Mouse (Mus musculus) T-helper 17 cell (primary cell): ENCODE data around the gene Klhl1.
"Not testable (repeated sequence)": the region's sequence is repeated elsewhere in the genome, so short reads cannot be mapped to it uniquely, and the experiment has no call there.

Experiments used
- in situ Hi-C, 2 experiments: fragments of 300-600 bp; cut with MboI, MseI; formaldehyde crosslinking; loops; 1 replicate in 1 of 2; 2 replicates in 1 of 2; pipeline ENCODE4 v1.15.1; 2025; ENCODE audit warnings: high pct_unique_total_duplicates in 2 of 2

Klhl1 gene

DNA sequence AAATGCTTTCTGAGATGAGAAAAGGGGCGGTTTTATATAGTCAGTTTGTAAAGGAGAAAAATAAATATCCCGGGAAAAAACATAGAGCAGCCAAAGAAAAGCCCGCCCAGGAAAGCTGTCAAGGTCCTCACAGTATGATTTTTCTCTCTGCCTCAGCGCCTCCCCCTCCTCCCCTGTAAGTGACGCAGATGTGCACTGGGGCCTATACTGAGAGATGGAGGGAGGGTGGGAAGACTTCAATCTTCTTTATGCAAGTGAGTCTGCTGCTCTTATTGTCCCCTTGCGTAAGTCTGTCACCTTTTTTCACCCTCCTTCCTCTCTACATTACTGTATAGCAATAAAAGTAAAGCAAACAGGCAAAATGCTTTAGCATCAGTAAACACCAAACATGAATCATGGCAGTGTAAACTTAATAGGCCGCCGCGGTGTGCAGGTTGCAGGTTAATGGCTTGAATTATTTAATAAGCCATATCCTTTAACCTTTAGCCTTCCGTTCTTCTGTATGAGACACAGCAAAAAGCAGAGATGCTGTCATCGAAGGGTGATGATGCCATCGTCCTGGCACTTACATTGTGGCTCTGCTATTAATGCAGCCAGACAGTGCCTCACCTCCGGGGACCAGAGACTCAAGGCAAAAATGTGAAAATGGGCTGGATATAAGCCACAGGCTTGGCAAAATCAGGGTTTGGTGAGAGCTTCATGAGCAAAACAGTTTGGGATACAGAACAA lies at the start of gene Klhl1:
Klhl1 (minus strand) TSS at position 149 of the 729 bp plus-strand sequence.
- in situ Hi-C loops: no loop called here

DNA sequence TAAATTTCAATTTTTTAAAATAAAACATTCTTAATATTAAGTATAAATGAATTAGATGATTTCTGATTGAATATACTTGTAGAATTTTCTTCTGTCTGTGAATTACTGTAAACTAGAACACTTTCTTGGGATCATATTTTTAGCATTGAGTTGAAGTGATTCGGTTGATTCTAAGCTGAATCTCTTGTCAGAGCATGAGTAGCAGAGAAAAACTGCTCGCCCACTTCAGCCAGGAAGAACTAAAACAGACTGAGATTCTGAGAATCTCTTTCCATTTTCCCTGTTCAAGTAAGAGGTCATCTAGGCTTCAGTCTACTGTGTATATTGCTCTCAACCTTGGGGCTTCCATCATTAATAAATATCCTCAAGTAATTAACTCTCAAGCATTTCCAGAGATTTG lies 34.8 kb upstream of the Klhl1 start:
- in situ Hi-C loops: no loop called here

DNA sequence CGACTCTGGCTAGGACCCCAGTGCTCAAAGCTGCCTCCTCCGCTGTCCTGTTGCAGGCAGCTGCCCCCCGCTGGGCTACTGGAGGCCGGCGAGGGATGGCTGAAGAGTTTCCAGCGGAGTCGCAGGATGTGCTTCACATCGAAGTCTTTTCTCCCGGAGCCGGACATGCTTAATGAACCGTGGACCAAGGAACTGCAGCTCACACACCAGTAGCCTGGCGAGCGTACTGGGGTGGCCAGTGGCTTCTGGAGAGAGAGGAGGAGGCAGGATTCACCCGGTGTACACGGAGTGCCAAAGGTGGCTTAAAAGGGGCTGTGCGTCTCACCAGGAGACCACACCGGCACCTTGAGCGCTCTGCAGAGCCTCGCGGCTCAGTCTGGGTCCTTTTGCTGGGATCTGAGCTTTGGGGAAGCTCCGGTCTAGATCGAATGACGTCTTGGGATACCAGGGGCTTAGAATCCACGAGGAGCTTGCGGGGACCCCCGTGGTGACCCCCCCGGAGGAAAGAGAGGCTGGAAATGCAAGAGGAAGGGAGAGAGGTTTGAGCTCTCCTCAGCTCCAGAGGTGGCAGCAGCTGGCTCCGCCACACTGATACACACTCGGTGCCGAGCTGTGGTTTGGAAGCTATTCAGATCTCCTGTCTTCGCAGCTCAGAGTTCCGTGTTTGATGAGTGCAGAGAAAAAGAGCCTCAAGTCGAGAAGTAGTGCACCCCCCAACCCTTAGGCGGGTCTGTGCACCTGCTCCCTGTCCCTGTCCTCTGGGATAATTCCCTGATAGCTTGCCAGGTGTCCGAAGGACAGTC lies 550 bp downstream of the Klhl1 start:
- in situ Hi-C loops: no loop called here

DNA sequence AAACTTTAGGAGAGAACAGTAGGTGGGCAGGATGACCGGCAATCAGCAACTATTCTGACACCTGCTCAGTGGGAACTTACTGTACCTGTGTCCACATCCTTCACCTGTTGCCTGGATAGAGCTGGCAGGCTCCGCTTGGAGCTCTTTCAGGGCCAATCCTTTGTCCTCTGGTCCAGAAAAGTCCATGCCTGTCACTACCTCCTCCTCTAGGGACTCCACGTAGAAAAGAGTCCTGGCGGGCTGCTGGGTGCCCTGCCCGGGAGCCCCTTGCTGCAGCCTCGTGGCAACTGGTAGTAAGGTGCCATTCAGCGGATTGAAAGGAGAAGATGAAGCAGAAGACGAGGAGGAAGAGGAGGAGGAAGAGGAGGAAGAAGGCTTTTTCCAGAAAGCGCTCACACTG lies 1.2 kb downstream of the Klhl1 start:
- in situ Hi-C loops: no loop called here

DNA sequence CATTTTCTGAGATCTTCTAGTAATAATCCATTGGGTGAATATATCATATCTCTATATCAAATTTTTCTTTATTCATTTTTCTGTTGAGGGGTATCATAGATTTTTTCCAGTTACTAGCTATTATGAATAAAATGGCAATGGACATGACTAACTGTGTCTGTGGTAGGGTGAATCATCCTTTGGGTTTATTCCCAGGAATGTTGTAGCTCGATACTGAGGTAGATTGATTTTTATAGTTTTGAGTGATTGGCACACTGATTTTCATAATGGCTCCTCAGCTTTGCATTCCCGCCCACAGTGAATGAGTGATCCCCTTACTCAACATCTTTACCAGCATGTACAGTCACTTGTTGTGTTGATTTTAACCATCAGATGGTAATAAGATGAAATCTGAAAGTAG lies 19.0 kb downstream of the Klhl1 start:
- in situ Hi-C loops: no loop called here

DNA sequence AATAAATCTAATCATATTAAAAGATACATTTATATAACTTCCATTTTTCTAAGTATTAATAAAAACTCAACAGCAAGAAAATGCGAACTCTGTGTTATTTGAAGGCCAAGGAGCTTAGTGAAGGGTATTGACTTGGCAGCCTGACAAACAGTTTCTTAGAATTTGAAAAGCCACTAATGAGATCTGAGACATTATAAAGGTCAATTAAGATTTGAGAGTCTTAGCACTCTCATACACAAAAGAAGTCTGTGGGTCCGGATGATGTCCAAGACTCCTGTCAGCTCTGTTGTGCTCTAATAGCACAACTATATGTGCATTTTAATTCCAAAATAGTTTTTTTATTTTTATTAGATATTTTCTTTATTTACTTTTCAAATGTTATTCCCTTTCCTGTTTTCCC lies 47.1 kb downstream of the Klhl1 start:
- in situ Hi-C loops: no loop called here

DNA sequence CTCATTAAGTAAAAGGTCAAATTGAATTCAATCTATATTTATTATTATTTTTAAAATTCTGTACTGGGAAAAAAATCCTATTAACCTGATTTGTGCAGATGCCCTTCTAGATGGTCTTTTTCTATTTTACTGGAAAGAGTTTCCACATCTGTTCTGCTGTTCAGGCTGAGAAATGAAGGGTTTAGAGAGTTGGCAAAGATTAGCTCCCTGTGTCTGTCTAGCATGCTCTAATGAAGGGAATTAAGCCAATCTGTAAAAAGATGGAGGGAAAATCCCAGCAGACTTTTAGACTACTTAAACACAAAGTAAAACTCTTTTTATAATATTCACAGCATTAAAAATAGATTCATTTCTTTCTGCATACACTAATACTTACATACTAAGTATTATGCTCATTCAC lies 47.6 kb downstream of the Klhl1 start:
- in situ Hi-C loops: no loop called here

DNA sequence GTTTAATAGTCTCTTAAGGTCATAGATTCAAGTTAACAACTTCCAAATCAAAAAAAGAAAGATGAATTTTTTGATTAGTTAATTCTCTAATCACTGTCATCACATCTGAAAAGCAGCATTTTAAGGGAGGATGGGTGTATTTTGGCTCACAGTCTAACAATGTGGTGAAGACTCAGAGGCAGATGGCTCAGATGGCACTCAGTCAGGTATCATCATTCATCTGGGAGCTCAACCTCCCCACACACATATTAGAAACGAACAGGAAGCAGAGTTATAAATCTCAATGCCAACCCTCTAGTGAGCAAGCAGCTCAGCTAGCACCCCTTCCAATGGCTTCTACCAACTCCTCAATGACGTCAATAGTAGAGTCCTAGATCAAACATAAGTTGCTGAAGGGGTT lies 57.1 kb downstream of the Klhl1 start:
- in situ Hi-C loops: no loop called here

DNA sequence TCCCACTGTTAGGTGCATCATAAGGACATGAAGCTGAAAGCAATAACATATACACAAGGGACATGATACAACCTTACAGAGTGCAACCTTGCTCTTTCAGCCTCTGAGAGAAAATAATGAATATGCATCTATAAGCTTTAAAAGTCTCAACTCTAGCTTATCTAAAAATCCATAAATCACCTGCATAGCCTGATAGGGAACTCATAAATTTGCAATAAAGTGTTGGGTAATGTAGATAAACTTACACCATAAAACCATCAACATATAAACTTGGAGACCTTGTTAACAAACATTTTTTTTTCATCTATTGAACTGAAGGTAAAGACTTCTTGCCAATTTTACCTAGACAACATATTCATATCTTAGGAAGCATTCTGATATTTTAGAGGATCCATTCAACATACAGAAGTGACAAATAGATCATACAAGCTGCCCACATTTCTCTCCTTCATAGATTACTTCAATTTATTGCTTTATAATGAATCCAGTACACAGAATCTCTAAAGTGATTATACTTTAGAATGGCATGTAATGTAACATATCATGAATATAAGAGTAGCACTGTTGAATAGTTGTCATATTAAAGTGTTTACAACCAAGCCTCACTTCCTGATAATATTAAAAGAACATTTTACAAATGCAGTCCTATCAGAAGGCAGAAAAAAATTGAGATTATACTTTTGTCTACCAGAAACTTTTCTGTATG lies 126.7 kb downstream of the Klhl1 start:
- in situ Hi-C loops: no loop called here

DNA sequence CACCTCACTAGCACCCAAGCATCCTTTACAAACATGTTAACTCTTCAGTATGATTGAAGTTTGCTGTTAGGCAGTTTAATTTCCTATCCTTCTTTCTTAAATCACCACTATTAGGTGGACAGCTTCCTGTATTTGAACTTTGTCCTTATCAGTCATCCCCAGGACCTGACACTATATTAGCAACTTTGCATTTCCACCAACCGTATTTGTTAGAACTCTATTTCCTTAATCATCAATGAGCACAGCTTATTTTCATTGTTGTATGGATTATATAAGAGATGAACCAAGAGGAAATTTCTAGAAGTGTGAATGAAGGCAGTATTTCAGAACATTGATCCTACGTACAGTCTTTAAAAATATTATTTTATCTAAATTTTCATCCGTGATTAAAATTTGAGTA lies 156.2 kb downstream of the Klhl1 start:
- in situ Hi-C loops: no loop called here

DNA sequence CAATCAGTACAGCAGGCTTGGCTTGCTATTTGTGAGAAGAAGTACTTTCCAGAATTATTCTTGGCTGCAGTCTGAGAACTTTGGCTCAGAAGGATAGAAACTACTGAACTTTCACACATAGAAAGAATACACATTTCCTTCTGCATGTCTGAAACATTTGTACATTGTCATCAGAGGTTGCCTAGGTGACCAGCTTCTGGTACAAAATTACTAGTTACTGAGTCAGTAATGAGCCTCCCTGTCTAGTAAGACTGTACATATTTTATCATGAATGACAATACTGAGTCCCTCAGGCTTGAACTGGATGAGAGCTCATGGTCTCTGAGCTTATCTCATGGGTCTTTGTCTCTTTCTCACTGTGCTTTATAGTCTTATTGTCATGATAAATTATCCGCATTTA lies 170.7 kb downstream of the Klhl1 start:
- in situ Hi-C loops: no loop called here

DNA sequence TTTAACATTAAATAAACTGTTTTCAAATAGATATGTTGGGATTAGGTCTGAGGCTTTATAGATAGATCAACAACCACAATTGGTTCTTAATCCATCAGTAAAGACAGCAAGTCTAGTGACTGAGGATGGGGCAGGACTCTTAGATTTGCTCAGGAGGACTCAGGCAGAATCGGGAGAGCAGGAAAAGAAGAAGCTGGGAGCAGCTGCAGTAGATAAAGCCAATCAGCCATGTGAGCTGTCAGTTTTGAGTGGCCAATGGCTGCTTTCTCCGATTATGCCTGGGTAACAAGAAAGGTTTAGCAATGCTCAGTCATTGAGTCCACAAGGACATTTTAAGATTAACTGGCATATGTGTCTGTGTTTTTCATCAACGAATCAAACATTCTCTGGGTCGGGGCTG lies 187.8 kb downstream of the Klhl1 start:
- in situ Hi-C loops: no loop called here

DNA sequence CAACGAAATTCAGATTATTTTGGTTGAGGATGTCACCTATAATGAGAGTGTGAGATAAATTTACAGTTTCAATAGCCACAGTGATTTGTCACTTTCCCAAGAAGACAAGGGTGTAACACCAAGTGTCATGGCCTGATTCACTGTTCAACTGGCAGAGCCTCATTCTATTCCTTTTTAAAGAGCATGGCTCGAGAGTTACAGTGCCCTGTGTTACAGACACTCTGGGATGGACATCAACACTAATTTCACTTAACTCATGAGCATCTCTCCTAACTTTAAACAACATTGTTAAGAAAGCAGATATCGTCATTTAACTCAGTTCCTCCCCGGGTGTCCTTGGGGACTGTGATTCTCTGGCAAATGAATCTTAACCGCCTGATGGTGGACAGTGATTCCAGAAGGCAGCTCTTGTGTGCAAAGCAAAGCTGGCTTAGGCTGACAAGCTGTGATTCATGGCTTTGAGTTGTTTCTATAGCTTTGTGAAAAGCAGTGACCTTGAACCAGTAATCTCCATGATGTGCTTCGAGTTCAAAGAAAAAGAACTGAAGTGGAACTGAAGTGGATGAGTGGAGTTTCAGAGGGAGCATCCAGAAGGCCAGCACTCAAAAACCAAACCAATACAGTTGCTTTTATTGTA lies 301.0 kb downstream of the Klhl1 start:
- in situ Hi-C loops: loop anchor here in 1 of 2 experiments (5.0 kb wide), 1 partner anchor 51 kb away; no protein-coding TSS in a partner anchor

DNA sequence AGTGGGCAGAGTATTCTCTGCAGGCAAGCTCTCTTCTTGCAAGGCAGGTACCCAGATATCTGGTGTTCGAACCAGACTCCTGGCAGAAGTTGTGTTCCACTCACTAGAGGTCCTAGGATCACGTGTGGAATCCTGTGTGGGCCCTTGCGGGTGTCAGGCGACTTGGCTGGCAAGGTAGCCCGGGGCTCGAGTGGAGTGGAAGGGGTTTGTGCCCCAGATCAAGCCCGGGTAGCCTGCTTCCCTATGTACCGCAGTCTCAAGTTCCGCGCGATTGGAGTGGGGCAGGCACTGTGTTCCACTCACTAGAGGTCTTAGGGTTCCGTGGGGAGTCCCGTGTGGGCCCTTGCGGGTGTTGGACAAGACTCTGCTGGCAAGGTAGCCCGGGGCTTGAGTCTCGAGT lies 324.1 kb downstream of the Klhl1 start:
- in situ Hi-C loops: not testable (repeated sequence)

DNA sequence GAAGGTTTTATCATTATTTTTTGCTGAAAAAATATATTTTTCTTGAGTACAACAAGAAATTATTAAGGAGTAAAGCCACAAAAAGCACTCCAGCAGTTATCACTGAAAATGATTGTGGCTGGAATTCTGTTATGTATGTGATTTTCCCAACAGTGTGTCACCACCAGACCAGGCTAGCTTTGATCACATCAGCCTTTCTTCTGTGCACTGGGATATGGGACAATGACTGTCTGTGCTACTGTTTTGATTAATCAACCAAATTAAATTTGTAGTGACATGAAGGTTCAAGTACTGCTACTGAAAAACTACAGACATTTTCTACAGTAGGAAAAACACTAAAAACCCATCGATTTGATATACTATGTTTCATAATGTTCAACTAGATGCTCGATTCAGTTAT lies 344.4 kb downstream of the Klhl1 start:
- in situ Hi-C loops: loop anchor here in 1 of 2 experiments (10.0 to 25.0 kb wide), 2 partner anchors 370 to 1513 kb away; no protein-coding TSS in a partner anchor

DNA sequence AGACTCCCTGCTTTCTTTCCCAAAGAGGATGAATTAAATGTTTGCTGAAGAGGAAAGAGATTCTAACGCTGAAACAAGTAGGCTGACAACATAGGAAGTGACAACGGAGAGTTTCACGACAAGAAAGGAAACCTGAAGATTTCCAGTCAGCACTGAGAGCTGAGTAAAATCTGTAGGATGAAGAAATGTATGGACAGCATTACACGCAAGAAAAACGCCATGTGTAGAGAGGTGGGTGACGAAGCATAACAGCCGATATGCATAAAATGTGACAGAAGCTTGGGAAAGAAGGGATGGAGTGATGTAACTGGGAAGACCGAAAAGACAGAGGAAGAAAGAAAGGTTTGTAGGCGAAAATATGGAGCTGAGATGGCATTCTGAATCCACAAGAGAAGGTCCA lies 375.8 kb downstream of the Klhl1 start:
- in situ Hi-C loops: no loop called here

DNA sequence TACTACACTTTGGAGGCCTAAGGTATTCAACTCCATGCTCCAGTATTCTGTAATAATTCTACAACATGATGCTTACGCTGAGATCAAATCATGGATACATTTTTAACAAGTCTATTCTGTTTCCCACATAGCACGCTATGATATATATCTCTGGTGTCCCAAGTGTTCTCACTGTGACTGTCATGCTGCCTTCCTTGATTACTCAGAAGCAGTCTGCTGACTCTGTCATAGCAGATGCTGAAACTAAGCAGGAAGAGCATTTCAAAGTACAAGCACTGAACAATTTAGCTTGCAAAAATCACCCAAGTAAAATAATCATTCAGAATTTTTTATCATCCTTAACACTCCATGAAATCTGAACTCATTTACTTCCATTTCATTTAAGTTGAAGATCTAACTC lies 378.7 kb downstream of the Klhl1 start:
- in situ Hi-C loops: no loop called here

DNA sequence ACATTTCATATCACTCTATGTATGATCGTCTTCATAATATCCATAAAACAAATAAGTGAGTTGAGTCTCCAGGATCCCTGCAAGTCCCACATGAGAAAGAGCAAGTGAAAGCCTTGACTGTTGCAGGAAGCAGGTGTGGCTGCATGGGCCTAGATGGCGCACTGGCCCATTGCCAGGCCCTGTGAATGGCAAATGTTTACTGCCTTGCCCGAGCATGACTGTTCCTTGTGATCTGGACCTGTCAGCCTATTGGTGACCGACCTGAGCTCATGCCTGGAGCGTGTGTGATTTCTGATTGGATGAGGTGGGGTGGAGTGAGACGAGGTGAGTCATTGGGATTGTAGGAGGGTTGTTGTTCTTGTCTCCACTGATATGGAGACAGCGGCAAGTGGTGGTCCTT lies 411.5 kb downstream of the Klhl1 start:
- in situ Hi-C loops: no loop called here

DNA sequence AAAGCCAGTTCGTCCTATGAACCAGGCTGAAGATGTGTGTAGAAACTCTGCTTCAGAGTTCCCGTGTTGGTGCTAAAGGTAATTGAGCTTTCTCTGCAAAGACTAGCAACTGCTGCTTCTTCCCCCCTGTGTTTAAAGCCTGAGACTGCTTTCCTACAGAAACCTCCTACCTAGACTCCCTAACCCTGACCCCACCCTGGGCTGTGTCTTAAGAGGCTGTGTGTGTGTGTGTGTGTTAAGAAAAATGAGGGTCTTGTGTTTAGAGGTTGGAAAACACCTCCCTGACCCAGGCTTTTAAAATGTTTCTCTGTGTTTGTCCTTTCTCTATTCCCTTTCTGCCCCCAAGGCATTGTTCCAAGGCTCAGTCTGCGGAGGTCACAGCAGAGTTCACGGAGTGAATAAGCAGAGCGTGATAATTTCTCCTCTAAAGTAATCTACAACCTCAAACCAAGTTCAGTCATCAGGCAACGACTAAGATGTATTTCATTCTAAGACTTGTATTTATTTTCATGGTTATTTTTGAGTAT lies 437.2 kb downstream of the Klhl1 start:
- in situ Hi-C loops: no loop called here

DNA sequence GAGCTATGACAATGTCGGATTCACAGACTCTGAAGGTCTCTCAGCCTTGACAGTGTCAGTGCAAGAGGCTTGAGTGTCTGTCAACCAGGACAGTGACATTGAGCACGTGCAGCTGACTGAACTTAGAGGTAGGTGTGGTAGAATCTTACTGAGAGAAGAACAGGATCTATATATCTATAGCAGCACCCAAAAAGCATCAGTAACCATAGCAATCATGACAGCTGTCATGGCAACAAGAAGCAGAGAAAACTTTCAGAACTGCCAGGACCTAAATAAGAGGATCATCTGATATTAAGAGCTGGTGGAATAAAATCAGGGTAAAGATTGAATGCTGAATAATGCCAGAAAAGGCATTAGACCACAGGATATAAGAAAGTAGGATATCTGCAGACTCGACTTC lies 453.0 kb downstream of the Klhl1 start:
- in situ Hi-C loops: no loop called here
